Mouse (Mus musculus) telencephalon, adult 2 months (tissue): Measurements from ENCODE around the gene Foxm1.
A peak's percentile ranks its signal among the peaks of the same experiment; 100 is the strongest.
"Not testable (repeated sequence)": the region's sequence is repeated elsewhere in the genome, so short reads cannot be mapped to it uniquely, and the experiment has no call there.

ENCODE experiments used
- DNase-seq: peaks from one replicate; pipeline ENCODE4 v3.0.0-alpha.2; 2011; ENCODE audit warnings: low read depth, low spot score

Foxm1 gene

GRCm38 (mm10) chr6:128376371-128377085, 13.8 kb downstream of the Foxm1 start:
- no peak for DNase-seq

- DNase-seq = no peak
Measured at GRCm38 (mm10) chr6:128379636-128380035, 16.9 kb downstream of the Foxm1 start.

- DNase-seq = not testable (repeated sequence)
Measured at GRCm38 (mm10) chr6:128380594-128381167, 17.9 kb downstream of the Foxm1 start.

- DNase-seq = no peak
Measured at GRCm38 (mm10) chr6:128381254-128381653, 18.5 kb downstream of the Foxm1 start.

- DNase-seq = no peak
Measured at GRCm38 (mm10) chr6:128383752-128384151, 21.0 kb downstream of the Foxm1 start.

GRCm38 (mm10) chr6:128385026-128385425, 22.3 kb downstream of the Foxm1 start:
- DNase-seq = no peak

GRCm38 (mm10) chr6:128389185-128389584, 26.4 kb downstream of the Foxm1 start:
- no peak for DNase-seq

- no peak for DNase-seq
Measured at GRCm38 (mm10) chr6:128390683-128391082, 27.9 kb downstream of the Foxm1 start.

- no peak for DNase-seq
Measured at GRCm38 (mm10) chr6:128397574-128398261, 35.0 kb downstream of the Foxm1 start.

GRCm38 (mm10) chr6:128398996-128399395, 36.2 kb downstream of the Foxm1 start, which contains the start of gene Nrip2:
Gene Nrip2, plus strand, starts transcription at chr6:128399296.
- DNase-seq = no peak

- DNase-seq = no peak
Measured at GRCm38 (mm10) chr6:128399421-128400185, 36.8 kb downstream of the Foxm1 start.

- DNase-seq = no peak
Measured at GRCm38 (mm10) chr6:128404708-128405107, 41.9 kb downstream of the Foxm1 start.

GRCm38 (mm10) chr6:128408544-128409125, 45.9 kb downstream of the Foxm1 start:
- DNase-seq = no peak

- DNase-seq = no peak
Measured at GRCm38 (mm10) chr6:128410305-128410704, 47.5 kb downstream of the Foxm1 start.

- DNase-seq = no peak
Measured at GRCm38 (mm10) chr6:128411115-128411514, 48.3 kb downstream of the Foxm1 start.

GRCm38 (mm10) chr6:128416169-128416568, 53.4 kb downstream of the Foxm1 start:
- DNase-seq = no peak

- no peak for DNase-seq
Measured at GRCm38 (mm10) chr6:128418076-128418475, 55.3 kb downstream of the Foxm1 start.

- peak; percentile 60 for DNase-seq
Measured at GRCm38 (mm10) chr6:128421036-128421435, 58.3 kb downstream of the Foxm1 start.

GRCm38 (mm10) chr6:128421480-128421879, 58.7 kb downstream of the Foxm1 start:
- DNase-seq = no peak

- DNase-seq = no peak
Measured at GRCm38 (mm10) chr6:128423496-128424268, 60.9 kb downstream of the Foxm1 start.
